Mouse (Mus musculus) bone marrow, adult 2 months (tissue): ENCODE results near the gene Atp6v1e2.

Source experiments
- CTCF ChIP-seq: fragments of 200-500 bp; IDR thresholded peaks from 2 replicates; pipeline ENCODE4 v1.5.1; 2011; ENCODE audit warnings: low read length, control low read depth; ENCODE audit not compliant: control insufficient read depth, insufficient read depth
- POLR2A ChIP-seq: fragments of 200-500 bp; IDR thresholded peaks from 2 replicates; pipeline ENCODE4 v1.6.1; 2011; ENCODE audit warnings: low read depth, mild to moderate bottlenecking, control low read depth, low read length, borderline replicate concordance; ENCODE audit not compliant: control insufficient read depth

DNA sequence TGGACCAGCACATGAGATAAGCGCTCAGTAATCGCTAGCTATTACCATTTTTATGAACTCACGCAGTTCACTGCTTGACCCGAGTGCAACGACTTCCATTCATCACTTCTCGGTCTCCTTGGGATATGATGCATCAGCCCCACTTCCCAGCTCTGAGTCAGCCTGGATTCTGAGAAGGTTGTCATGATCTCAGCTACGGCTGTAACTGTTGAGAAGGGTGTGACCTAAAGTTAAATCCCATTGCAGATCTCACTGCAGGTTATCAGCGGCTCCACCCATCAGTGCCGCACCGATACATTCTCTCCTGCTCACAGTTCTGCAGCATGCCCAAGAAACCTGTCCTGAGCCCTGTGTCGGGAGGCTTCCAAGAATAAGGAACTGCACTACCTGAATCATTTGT is 28.0 kb downstream of the Atp6v1e2 start:
- TF ChIP-seq CTCF, result no peak
- TF ChIP-seq POLR2A, result no peak
